Mouse (Mus musculus) thymus, adult 2 months (tissue): ENCODE data around the gene Krt15. TPM values are rescaled to one million over a fixed set of nuclear protein-coding genes. Genes with fewer than 3 reads are reported as not detected.

ENCODE experiments used
- DNase-seq: peaks from one replicate; pipeline ENCODE4 v3.0.0; 2021
- H3K27ac ChIP-seq: fragments of 200-500 bp; 2 replicates; pipeline ENCODE4 v1.5.1; 2012; ENCODE audit warnings: low read length, control low read depth; ENCODE audit not compliant: control insufficient read depth, insufficient read depth
- H3K27me3 ChIP-seq: fragments of 200-500 bp; 2 replicates; pipeline ENCODE4 v1.6.1; 2012; ENCODE audit warnings: mild to moderate bottlenecking, low read length, moderate library complexity, mixed read lengths; ENCODE audit not compliant: control insufficient read depth, insufficient read depth
- H3K36me3 ChIP-seq: fragments of 200-500 bp; 2 replicates; pipeline ENCODE4 v1.6.1; 2012; ENCODE audit warnings: mild to moderate bottlenecking, low read length, moderate library complexity; ENCODE audit not compliant: control insufficient read depth, insufficient read depth
- H3K4me1 ChIP-seq: fragments of 200-500 bp; replicated peaks from 2 replicates; pipeline ENCODE4 v1.6.1; 2012; ENCODE audit warnings: low read length; ENCODE audit not compliant: control insufficient read depth, insufficient read depth
- H3K4me3 ChIP-seq: fragments of 200-500 bp; 2 replicates; pipeline ENCODE4 v1.5.1; 2012; ENCODE audit warnings: mild to moderate bottlenecking, low read length, control low read depth, moderate library complexity; ENCODE audit not compliant: control insufficient read depth, insufficient read depth
- CTCF ChIP-seq: fragments of 200-500 bp; IDR thresholded peaks from 2 replicates; pipeline ENCODE4 v1.5.1; 2012; ENCODE audit warnings: mild to moderate bottlenecking, control low read depth, low read length, moderate library complexity, borderline replicate concordance; ENCODE audit not compliant: control insufficient read depth, poor library complexity, insufficient read depth; ENCODE audit errors: extremely low read depth
- POLR2A ChIP-seq: fragments of 200-500 bp; IDR thresholded peaks from 2 replicates; pipeline ENCODE4 v1.6.1; 2012; ENCODE audit warnings: mild to moderate bottlenecking, low read length, control low read depth, moderate library complexity; ENCODE audit not compliant: control insufficient read depth, poor library complexity, insufficient read depth; ENCODE audit errors: extremely low read depth
- WGBS: fragments of 180-500 bp; shearing (Covaris S2); methylation state at CpG from one replicate; pipeline ENCODE4 v1.1.7; 2018; 5-methylcytosine and 5-hydroxymethylcytosine counted together
- polyA plus RNA-seq: library from polyadenylated mRNA; depleted of rRNA; stranded (reverse); fragments of >200 nt; gene quantifications from 2 replicates; pipeline ENCODE4 v1.2.3, GENCODE M21; 2012

The Krt15 gene
- polyA plus RNA-seq, 1 experiment = 1.1 TPM

- no peak for TF ChIP-seq CTCF
- TF ChIP-seq POLR2A = no peak
- Histone ChIP-seq H3K27ac (no peak overlapping the region), H3K36me3 (no peaks in the 10 kb centered on the region), H3K27me3 (no peaks in the 10 kb centered on the region), H3K4me3 (no peak overlapping the region), H3K4me1 (no peaks in the 10 kb centered on the region)
- 94% methylated on average over 11 of the region's 11 CpGs for WGBS
- no peak for DNase-seq
These were observed 22.6 kb downstream of the Krt15 start for GRCm38 (mm10) chr11:100112935-100113741.

DNA sequence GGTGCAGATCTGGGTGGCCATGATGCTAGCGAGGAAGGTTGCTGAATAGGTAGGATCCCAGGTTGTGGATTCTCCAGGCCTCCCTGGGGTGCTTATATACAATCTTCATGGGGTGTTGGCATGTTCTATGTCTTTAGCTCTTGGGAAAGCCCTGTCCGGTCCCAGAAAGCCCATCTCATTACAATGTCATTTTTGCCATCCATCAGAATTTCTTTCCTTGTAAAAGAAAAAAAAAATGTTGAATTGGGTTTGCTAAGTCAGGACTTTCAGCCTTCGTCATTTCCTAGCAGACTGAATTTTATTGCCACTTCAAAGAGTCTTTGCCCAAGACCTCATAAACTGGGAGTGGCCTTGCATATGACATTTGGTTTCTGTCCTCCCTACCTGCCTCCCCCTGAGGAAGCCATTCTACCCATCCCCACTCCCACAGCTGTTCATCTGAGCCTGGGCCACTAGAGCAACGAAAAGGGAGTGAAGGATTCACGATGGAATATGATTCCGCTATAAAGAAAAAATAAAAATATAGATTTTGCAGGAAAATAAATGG is 30.1 kb downstream of the Krt15 start, which contains the start of gene Krt36:
Krt36 (minus strand) TSS at position 51 of the 547 bp plus-strand sequence.
- 90% methylated on average over 6 of the region's 6 CpGs for WGBS
- DNase-seq = no peak
- Histone ChIP-seq H3K36me3 (no peaks in the 10 kb centered on the region), H3K27me3 (no peaks in the 10 kb centered on the region), H3K4me3 (no peak within 1 kb of the TSS), H3K4me1 (no peaks in the 10 kb centered on the region), H3K27ac (no peak within 1 kb of the TSS)
- TF ChIP-seq CTCF = no peak
- no peak for TF ChIP-seq POLR2A

GRCm38 (mm10) chr11:100102693-100103429 is 32.9 kb downstream of the Krt15 start:
- Histone ChIP-seq H3K27me3 (no peaks in the 10 kb centered on the region), H3K27ac (no peak overlapping the region), H3K36me3 (no peaks in the 10 kb centered on the region), H3K4me1 (no peaks in the 10 kb centered on the region), H3K4me3 (no peak overlapping the region)
- no peak for DNase-seq
- WGBS = 79% methylated on average over 15 of the region's 15 CpGs
- TF ChIP-seq POLR2A = no peak
- TF ChIP-seq CTCF = no peak

DNA sequence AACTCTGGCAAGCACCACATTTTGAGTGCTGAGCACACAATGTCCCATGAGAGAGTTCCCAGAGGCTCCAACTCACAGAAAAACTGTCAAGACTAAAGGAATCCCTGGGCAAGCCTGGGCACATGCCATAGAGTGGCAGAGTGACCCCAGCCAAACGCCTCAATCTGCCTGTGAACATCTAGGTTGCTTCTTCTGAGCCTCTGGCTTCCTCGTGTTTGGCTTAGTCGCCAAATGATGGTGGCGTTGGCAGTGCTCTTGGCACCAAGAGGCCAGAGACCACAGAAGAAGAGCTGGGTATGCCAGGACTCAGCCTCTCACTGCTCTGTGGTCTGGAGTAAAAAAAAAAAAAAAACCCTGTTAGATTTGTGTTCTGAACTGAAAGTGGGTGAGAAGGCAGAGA is 35.3 kb downstream of the Krt15 start:
- no peaks in the 10 kb centered on the region for H3K27me3 ChIP-seq
- H3K4me1 ChIP-seq = no peaks in the 10 kb centered on the region
- WGBS = 77% methylated on average over 4 of the region's 4 CpGs
- H3K36me3 ChIP-seq = no peaks in the 10 kb centered on the region
- no peak for DNase-seq
- no peak overlapping the region for H3K4me3 ChIP-seq
- TF ChIP-seq CTCF (no peak), POLR2A (no peak)
- no peak overlapping the region for H3K27ac ChIP-seq

DNA sequence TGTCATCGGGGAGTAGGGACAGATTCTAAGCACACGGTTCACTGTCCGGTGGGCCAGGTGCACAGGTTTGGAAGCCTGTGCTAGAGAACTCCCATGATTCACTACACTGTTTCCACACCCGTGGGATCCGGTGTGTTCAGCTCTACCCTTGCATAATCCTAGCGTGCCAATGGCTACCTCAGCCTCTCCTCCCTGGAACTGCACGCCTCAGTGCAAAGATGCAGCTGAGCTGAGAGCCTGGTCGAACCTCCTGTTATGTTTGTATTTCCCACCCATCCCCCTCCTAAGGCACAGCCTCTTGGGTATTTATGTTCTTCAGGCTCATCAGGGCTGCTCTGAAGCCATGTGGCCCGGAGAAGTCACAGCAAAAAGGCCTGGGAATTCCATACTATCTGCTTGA is 37.9 kb downstream of the Krt15 start:
- no peaks in the 10 kb centered on the region for H3K27me3 ChIP-seq
- H3K4me1 ChIP-seq = no peaks in the 10 kb centered on the region
- TF ChIP-seq CTCF (no peak), POLR2A (no peak)
- H3K4me3 ChIP-seq = no peak overlapping the region
- WGBS = 79% methylated on average over 9 of the region's 9 CpGs
- H3K27ac ChIP-seq = no peak overlapping the region
- no peak for DNase-seq
- no peaks in the 10 kb centered on the region for H3K36me3 ChIP-seq

DNA sequence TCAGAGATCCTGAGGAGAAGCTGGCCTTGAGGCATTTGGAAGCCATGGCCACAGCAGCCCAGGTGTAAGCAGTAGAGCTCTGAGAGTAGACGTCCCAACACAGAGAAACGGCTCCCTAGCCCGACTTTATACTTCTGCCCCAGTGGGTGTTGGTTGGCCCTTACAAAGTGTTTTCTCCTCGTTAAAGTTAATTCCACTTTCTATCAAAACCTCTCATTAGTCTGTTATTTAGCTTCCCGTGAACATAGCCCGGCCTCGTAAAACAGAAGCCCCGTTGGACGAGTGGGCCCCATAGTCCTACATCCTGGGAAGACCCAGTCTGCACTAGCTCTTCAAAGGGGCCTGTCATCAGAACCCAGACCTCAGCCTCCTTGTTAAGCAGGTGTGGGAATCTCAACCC is 39.6 kb downstream of the Krt15 start, which contains the start of gene Krt35:
Krt35 (minus strand) TSS at position 101 of the 400 bp plus-strand sequence.
- WGBS = 91% methylated on average over 9 of the region's 9 CpGs
- Histone ChIP-seq H3K4me1 (no peaks in the 10 kb centered on the region), H3K27me3 (no peaks in the 10 kb centered on the region), H3K36me3 (no peaks in the 10 kb centered on the region), H3K4me3 (no peak within 1 kb of the TSS), H3K27ac (no peak within 1 kb of the TSS)
- DNase-seq = no peak
- TF ChIP-seq CTCF (no peak), POLR2A (no peak)
